Mouse (Mus musculus): ENCODE measurements around the gene Uevld.
"Not testable (repeated sequence)": the region's sequence is repeated elsewhere in the genome, so short reads cannot be mapped to it uniquely, and the experiment has no call there.

Gene Uevld

DNA sequence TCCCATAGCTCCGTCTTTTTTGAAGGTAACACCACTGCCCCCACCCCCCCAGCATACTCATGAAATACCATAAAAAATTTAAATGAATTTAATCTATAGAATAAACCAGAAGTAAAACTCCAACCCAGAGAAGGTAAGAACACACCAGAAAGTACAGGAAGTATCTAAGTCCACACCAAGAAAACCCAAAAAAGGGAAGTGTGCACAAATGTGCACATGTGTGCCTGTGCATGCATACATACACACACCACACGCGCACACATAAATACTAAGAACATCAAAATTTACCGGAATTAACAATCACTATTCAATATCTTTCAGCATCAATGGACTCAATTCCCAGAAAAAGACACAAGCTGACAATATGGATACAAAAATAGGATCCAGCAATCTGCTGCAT is 11.6 kb upstream of the Uevld start:
- DNase-seq (ENCODE audit: low spot score in 2 of 2): no peak

DNA sequence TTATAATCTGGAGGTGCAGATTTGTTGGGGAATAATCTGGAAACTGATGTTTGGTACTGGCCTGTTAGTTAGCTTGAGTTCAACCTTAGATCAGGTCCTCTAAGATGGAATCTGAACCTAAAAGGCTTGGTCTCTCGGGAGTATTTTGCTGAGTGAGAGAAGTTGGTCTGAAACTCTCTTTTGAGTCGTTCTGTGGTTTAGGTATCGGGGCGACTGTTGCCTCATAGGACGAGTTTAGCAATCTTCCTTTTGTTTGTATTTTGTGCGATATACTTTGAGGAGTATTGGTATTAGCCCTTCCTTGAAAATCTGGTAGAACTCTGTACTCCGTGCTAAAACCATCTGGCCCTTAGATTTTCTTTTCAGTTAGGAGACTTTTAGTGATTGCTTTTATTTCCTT is 5.7 kb upstream of the Uevld start:
- DNase-seq (ENCODE audit: low spot score in 2 of 2): no peak

DNA sequence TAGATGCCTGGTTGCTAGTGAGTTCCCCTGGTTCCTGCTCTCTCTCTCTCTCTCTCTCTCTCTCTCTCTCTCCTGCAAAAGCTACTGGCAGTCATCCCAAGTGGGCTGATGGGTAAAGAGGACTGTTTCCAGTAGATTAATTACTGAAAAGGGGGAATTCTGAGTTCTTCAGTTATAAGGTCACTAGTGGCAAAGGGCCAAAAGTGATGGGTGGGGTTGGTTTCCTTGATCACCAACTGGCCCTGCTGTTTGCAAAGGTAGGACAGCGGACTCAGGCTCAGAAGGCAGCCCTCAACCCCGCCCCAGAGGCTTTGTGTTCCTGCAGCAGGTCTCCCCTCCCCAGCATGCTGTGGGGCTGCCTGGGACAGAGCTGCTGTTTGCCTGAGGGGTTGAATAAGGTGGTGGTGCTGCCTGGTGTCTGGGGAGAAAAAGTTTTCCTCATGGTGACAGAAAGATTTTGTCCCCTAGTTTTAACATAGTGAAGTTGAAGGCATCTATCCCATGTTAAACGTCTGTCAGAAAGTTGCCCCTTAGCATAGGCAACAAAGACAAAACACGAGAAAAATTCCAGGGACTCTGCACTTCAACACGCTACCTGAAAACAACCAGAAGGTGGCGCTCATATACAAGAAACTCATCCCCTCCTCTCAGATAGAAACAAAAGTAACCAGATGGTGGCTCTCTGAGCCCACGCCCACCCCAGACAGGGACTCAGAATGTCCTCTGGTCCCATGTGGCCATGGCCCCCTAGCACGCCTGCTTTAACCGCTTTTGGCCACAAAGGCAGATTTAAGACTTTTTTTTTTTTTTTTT is 4.7 kb upstream of the Uevld start:
- peak; percentile 44 to 84 for DNase-seq (ENCODE audit: low spot score in 2 of 2)

DNA sequence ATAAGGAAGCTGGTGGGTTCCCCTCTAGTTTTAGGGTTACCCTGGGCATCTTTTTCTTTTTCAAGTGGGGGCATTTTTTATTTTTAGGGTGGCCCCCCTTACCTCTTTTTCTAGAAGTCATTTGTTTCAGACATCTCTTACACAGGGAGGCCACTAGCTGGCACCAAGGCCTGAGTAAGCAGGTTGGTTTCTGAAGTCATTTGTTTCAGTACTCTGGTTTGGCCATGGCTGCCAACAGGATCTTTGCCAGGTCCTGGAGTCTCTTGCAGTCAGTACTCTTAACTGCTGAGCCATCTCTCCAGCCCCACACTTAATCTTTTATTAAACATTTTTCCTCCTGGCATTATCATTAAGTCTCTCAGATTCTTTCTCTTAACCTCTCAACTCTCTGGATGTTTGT is 3.8 kb upstream of the Uevld start:
- no peak for DNase-seq (ENCODE audit: low spot score in 2 of 2)

DNA sequence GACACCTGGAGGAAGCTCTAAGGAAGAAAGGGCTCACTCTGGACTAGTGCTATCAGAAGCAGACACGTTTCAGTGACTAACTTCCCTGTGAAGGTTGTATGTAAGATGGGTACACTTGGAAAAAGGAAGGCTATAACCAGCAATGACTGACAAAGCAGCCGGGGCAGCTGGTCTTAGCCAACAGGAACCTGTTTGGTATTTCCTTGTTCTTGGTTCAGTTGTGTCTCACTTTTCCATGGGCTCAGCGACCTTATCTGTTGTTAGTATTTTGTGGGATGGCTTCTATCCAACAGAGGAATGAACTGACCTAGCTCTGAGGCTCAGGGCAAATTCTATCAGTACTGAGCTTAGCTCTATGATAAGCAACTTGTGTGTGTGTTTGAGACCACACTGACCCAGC is 2.7 kb upstream of the Uevld start:
- no peak for DNase-seq (ENCODE audit: low spot score in 2 of 2)

DNA sequence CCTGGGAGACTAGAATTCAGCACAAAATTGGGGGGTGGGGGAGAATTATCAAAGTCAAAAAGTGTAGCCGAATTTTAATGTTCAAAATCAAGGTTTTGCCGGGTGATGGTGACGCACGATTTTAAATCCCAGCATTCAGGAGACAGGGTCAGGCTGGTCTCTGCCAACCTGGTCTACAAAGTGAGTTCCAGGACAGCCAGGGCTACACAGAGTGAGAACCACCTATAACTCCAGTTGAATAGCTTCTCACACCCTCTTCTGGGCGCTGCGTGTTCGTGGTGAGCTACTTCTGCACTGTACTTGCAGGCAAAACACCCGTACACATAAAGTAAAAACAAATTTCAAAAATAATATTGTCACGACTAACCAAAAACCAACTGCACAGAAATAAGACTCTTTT is 526 bp upstream of the Uevld start:
- DNase-seq (ENCODE audit: low spot score in 2 of 2): no peak

DNA sequence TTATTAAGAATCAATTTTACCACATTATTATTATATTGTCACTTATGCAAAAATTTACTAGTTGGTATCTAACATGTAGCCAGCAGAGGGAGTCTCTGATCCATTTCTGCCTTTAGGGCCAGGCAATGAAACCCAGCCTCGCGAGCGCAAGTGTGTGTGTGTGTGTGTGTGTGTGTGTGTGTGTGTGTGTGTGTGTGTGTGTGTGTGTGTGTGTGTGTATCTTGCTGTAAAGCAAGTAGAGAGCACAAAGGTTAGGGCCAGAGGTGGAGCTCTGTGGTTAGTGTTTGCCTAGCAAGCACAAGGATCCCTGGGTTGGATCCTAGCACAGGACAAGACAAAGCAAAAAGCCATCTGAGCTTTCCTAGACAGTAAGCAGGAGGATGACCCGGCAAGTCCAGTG is 22.5 kb downstream of the Uevld start:
- DNase-seq (ENCODE audit: low spot score in 2 of 2): no peak

DNA sequence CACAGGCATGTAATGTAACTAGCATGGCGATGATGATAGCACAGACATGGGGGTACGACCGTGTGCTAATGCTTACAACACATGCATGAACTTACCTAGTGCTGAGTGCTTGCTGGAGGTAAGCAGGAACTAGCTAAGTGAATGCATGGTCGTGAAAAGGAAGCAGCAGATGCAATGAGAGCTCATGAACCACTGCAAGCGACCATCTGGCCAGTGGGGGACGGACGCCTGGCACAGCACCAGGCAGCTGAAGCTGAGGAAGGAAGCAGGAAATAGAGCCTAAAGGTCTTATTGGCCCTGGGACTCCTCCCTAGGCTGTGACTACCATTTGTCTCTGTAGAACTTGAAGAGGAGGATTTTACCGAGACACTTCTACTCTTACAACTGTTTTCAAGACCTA is 23.5 kb downstream of the Uevld start:
- DNase-seq (ENCODE audit: low spot score in 2 of 2): no peak

DNA sequence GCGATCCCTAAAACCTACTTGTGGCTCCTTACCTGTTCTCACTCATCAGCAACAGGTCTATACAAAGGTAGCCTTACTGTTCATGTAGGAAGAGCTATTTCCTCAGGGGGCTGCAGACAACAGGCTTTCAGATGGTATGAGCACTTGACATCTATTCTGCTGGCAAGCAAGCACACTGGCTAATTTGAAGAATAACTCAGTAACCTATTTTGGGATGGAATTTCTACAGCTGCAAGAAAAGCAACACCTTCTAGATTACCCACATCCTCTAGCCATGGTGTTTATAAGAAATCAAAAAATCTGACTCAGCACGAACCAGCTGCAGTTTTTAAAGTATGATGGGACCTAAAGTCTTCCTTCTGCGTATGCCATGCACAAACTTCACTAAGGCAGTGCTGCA is 27.0 kb downstream of the Uevld start:
- no peak for DNase-seq (ENCODE audit: low spot score in 2 of 2)

DNA sequence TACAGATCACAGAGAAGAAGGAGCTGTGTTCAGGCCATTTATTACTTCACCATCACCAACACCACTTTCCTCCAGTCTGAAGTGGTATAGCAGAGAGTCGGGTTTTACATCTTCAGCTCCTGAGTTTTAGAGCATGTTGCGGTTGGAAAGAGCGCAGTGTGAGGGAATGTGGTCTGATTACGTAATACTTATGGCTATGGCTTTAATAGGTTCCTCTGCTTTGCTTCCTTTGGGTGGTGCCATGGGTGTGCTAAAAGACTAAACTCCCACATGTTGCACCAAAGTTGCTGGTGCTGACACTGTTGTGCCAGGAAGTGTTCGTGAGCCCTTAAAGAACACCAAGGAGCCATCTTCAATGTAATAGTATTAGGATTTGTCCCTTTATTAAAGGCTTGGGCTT is 30.0 kb downstream of the Uevld start:
- DNase-seq (ENCODE audit: low spot score in 2 of 2): no peak

DNA sequence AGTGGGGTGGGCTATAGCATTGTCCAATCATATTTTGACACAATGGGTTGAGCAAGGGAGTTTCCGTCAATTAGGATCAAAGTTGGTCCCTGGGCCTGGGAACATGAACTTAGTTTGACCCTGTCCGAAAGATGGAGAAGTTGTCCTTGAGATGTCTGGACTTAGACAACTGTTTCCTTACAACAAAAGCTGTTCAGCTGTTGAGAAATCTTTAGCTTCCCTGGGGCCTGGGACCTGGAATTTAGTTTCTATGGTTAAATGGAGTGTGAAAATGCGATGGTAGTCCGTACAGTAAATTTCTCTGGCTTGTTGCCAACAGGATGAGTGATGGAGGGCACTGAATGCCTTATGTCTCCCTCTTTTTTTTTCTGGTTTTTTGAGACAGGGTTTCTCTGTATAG is 36.3 kb downstream of the Uevld start:
- no peak for DNase-seq (ENCODE audit: low spot score in 2 of 2)

DNA sequence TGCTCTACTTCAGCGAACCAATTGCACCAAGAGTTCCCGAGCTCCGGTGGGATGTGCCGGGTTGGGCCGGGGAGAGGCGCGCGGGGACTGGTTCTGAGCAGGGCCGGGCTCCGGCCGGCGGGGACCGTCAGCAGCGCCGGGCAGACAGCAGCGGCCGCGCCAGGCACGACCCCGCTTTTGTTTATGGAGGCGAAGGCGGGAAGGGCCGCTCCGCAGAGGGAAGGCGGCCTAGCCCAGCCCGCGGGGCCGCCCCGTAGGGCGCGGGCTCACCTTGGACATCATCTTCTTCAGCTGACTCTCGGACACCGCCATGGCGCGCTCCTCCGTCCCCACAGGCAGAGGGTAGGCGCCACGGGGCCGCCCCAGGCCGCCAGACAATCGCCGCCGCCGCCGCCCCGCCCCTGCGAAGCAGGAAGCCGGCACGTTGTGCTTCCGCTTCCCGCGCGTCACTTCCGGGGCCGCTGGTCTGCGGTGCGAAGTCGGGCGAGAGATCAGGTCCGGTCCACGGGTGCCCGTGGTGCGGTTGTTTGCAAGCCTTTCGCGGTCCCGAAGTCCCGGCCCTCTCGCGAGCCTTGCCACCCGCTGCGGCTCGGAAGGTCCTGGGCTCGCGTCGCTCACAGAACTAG is 38.7 kb downstream of the Uevld start, which contains the start of gene Tsg101:
Gene Tsg101, minus strand, starts transcription at position 419 of the 626 bp plus-strand sequence.
- peak; percentile 90 to 92 for DNase-seq (ENCODE audit: low spot score in 2 of 2)

DNA sequence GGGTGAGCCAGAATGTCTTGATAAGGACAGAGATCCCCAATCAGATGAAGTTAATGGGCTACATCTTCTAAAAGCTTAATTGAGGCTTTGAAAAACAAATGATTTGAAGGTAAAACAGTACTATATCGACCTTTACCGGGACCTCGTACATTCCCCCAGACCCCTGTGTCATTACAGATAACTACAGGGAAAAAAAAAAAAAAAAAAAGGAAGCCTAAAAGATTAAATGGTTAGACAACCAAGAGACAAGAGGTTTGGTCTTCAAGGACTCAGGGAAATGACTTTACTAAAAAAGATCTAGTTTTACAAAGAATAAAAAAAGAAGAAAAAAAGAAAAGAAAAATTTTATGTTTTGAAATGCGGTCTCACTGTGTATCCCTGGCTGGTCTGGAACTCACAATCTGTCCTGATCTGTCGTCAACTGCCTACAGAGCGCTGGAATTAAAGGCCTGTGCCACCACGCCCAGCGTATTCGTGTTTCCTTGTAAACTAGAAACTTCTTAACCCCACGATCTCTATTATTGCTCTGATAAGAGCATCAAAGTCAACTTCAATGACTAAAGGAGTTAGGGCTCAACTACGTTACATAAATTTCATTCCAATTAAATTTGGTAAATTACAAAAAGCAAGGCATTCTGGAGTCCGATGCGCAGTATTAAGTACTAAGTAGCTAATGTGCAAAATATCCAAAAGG is 39.5 kb downstream of the Uevld start:
- no peak for DNase-seq (ENCODE audit: low spot score in 2 of 2)

DNA sequence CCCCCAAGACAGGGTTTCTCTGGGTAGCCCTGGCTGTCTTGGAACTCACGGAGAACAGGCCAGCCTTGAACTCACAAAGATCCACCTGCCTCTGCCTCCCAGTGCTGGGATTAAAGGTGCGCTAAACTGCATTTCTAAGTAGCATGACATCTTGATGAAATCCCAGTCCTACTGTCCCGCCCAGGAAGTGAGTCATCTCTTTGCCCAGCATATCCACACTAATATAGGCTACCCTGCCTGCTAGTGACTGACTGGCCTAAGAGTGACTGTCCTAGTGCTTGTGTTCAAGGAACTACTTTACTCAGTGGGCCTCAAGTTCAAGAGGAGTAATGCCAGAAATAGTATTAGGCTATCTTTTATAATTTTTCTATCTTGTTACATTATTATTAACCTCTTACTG is 42.0 kb downstream of the Uevld start:
- no peak for DNase-seq (ENCODE audit: low spot score in 2 of 2)

DNA sequence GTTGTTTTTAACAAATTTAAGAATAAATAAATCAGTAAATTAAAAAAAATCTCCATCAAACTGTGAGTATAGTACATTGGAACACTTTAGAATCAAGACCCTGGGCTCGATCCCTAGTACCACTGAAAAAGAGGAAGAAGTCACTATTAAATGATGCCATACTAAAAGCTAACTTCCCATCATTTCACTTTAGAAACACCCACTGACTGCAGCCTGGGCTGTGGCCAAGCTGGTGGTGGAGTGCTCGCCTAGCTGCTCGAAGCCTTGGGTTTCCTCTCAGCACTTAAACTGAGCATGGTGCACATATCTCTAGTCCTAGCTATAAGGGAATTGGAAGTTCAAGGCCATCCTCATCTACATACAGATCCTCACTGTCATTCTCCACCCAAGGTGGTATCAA is 47.1 kb downstream of the Uevld start:
- no peak for DNase-seq (ENCODE audit: low spot score in 2 of 2)

DNA sequence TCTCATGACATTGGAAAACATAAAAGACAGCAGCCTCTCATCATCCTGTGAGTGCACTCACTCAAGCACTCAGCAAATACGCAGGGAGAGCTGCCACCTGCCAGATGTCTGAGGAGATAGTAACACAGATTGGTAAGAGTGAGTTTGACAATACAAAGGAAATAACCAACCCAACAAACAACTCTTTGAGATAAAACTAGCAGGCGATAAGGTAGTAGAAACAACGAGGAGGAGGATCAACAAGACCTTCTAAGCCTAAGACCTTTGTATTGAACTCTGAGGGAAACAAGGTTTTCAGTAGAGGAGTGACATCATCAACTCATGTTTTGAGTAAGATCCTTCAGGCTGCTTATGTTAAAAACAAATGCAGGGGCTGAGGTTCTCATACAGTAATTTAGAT is 59.0 kb downstream of the Uevld start:
- DNase-seq (ENCODE audit: low spot score in 2 of 2): no peak

DNA sequence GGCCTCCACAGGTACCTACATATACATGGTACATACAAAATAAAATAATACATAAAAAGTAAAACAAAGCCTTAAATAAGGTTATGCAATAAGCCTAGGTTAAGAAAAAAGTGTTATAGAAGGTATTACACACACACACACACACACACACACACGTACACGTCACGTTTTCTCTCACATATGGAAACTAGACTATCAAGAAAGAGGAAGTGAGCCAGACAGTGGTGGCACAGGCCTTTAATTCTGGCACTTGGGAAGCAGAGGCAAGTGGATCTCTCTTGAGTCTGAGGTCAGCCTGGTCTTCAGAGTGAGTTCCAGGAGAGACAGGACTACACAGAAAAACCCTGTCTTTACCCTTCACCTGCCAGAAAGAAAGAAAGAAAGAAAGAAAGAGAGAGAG is 62.8 kb downstream of the Uevld start:
- no peak for DNase-seq (ENCODE audit: low spot score in 2 of 2)

DNA sequence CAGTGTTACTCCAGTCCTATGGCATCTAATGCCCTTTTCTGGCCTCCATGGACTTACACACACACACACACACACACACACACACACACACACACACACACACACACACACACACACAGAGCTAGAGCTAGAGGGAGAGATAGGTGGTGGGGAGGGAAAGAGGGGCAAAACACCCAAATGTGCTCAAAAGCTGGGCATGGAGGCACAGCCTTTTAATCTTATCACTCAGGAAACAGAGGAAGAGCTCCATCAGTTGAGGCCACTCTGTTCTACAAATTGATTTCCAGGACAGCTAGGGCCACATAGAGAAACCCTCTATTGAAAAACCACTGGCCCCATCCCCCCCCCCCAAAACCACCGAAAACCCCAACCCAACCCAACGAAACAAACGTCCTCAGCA is 75.0 kb downstream of the Uevld start:
- no peak for DNase-seq (ENCODE audit: low spot score in 2 of 2)

DNA sequence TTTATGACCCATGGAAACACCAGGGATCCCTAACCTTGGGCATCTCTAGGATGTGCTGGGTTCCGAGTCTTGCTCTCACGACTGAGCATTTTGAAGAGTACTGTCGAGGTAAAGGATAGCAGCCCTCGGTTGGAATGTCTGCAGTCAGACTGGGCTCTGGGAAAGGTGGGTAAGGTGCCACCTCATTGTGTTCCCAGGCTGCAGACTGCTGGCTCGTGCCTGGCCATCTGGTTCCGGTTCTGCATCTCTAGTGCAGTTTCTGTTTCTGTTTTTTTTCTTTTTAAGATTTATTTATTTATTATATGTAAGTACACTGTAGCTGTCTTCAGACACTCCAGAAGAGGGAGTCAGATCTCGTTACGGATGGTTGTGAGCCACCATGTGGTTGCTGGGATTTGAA is 76.4 kb downstream of the Uevld start:
- DNase-seq (ENCODE audit: low spot score in 2 of 2): not testable (repeated sequence)

DNA sequence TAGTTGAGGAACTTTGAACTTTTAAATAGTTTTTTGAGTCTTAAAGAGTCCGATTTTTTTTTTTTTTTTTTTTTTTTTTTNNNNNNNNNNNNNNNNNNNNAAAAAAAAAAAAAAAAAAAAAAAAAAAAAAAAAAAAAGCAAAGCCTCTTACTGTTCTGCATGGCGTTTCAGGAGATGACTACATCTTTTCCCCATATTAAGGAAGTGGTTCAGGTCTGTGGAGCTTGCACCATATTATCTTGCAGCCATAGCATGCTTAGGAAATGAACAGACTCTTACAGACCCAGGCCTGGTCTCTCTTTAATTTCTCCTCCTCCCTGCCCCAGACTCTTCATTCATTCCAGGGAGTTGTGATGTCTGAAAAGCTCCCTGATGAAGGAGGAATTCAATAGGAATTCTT is 77.3 kb downstream of the Uevld start:
- no peak for DNase-seq (ENCODE audit: low spot score in 2 of 2)

DNA sequence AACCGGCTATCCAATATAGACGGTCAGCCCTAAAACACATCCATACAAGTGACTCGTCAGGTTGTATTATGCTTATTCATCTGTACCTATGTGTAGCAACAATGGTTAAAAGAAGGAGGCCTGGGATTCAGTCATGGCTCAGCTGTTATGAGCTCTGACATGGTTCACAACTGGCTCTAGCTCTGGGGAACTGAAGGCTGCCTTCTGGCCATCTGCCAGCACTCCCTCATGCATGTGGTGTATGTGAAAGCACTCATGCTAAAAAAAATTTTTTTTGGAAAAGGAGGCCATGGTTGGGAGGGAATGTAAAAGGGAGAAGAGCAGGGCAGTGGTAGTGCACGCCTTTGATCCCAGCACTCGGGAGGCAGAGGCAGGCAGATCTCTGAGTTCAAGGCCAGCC is 78.5 kb downstream of the Uevld start:
- no peak for DNase-seq (ENCODE audit: low spot score in 2 of 2)

DNA sequence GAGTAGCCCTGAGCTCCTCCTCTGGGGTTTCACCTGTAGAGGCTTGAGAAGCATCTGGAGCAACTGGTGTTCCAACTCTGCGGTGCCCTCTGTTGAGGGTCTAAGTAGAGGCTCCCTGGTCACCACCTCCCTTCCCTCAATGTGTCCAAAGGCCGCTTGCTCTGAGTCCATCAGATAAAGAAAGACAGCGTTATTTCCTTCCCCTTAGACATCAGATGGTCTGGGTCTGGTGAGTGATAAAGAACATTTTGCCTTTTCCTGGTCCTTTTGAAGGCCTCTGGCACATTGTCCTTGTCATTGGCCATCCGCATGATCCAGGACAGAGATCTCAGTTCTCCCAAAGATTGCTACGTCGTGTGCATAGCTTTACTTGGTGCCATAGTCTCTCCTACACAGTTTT is 81.1 kb downstream of the Uevld start:
- DNase-seq (ENCODE audit: low spot score in 2 of 2): no peak

DNA sequence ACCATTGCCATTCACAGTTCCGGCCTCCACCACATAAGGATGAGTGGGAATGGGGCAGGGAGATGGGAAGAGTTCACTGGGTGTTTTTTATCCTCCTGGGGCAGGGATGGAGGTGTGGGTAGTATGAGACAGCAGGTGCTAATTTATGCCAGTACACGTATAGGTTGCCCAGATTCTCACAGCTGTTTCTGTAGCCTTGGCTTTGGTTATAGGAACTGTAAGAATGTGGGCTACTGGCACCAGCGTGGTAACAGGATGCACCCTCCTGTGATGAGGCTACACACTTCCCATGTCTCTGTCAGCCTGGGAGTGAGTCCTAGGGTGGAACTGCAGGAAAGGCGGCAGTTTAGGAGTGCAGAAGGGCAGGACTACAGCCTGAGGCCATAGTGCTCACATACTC is 81.5 kb downstream of the Uevld start:
- DNase-seq (ENCODE audit: low spot score in 2 of 2): peak; percentile 17 to 35

All from frontal cortex, postnatal 36 days (tissue).